Mouse (Mus musculus) large intestine, adult 2 months (tissue): ENCODE results near the gene Guca2a. TPM values are rescaled to one million over a fixed set of nuclear protein-coding genes. Genes with fewer than 3 reads are reported as not detected.
A peak's percentile ranks its signal among the peaks of the same experiment; 100 is the strongest.

Experiments used
- DNase-seq: peaks from one replicate; pipeline ENCODE4 v3.0.0-alpha.2; 2012; ENCODE audit warnings: low read depth, low spot score
- WGBS: fragments of 180-500 bp; shearing (Covaris S2); methylation state at CpG from one replicate; pipeline ENCODE4 v1.1.7; 2018; 5-methylcytosine and 5-hydroxymethylcytosine counted together
- polyA plus RNA-seq: library from polyadenylated mRNA; depleted of rRNA; stranded (reverse); fragments of >200 nt; gene quantifications from 2 replicates; pipeline ENCODE4 v1.2.3, GENCODE M21; 2012

Guca2a gene
- polyA plus RNA-seq, 1 experiment, result 1,717 TPM

DNA sequence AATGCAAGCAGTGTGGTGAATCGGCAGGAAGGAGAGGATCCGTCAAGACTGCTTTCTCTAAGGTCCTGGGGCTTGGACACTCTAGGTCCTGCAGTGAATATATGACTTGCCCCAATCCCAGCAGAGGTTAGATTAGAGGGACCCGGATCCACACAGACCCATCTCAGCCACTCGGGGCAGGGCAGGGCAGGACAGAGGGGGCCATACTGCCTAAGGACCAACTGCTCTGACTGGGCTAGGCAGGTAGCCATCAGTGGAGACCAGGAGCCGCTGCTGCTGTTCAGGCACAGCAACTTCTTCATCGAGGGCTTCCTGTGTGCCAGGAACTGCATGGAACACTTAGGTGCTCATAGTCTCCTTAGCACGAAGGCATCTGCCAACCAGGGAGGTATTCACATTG, 773 bp upstream of the Guca2a start:
- WGBS, result 64% methylated on average over 7 of the region's 7 CpGs
- no peak for DNase-seq

DNA sequence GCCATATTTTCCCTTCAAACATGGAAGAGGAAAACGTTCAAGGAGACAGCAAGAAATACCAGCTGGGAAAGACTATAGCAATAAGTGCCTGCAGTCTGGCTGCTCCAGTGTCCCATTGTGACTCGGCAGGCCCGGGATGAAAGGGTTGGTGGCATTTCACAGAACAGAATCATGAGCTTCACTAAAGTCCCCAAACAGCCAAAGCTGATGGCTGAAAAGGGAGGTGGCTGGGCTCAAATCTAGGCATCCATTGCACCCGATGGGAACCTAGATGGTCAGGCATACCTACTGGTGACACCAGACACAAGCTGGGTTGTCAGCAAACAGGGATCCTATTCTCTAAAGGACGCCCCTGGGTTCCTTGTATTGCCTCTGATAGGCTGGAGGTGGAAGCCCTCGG, 442 bp downstream of the Guca2a start:
- WGBS, result 56% methylated on average over 6 of the region's 6 CpGs
- DNase-seq, result no peak

DNA sequence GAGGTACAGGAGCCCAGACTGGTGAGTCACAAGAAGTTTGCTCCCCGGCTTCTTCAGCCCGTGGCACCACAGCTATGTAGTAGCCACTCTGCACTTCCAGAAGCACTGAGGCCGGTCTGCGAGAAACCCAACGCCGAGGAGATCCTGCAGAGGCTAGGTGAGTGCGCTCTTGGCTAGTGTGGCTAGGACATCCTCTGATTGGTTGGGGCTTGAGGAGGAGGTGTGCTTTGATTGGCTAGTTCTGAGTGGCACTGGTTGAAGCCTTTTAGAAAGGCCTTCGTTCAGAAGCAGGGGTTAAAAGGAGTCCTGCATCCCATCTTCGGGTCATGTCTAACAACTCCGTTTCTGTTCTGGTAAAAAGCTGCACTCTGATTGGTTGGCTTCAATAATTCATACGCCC, 1.2 kb downstream of the Guca2a start:
- DNase-seq, result no peak
- 74% methylated on average over 11 of the region's 11 CpGs for WGBS

DNA sequence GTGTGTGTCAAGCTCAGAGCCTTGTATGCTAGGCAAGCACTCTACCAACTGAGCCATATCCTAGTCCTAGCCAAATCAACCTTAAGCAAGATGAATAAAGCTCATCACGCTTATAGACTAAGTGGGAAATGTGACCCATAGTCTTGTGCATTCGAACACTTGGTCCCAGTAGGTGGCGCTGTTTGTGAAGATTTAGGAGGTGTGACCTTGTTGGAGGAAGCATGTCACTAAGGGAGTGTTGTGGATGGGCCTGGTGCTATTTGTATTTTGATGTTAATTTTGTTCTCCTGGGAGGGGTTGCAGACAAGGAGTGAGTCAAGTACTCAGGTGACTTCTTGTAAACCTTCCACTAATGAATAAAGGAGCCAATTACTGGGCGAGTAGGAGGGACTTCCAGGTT, 5.2 kb downstream of the Guca2a start:
- DNase-seq, result no peak
- 88% methylated on average over 4 of the region's 4 CpGs for WGBS

DNA sequence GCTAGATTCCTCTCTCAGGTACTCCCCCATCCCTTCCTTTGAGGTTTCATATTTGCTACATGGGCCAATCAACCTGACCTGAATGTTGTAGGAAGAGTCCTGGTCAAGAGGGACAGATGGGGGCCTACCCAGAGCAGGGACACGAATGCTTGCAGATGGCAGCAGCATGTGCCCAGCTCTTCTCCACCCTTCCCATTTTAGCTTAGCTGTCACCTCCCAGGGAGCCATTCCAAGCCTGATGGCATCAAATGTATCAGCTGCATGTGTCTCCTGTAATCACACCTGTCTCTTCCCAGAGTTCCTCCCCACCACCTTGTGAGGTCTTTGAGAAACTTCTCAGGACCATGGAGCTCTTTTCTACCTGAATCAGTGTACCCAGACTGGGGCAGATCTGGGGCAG, 19.5 kb downstream of the Guca2a start:
- WGBS, result 95% methylated on average over 1 of the region's 1 CpGs
- no peak for DNase-seq

DNA sequence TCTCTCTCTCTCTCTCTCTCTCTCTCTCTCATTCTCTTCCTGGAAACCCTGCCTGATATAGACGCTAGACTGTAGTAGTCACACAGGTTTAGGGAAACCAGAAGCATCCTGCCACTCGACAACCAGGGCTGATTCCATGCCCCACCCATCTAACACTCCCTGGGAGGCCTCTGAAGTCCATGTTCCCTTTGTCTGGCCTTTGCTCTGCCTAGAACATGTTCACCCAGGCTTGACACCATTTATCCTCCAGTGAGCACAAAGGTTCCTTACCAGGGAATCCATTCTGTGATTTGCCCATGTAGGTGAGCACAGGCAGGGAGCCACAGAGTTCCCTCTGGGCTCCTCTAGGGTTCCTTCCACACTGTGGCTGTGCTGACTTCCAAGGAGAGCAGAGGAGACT, 20.7 kb downstream of the Guca2a start:
- no peak for DNase-seq
- 18% methylated on average over 2 of the region's 2 CpGs for WGBS

DNA sequence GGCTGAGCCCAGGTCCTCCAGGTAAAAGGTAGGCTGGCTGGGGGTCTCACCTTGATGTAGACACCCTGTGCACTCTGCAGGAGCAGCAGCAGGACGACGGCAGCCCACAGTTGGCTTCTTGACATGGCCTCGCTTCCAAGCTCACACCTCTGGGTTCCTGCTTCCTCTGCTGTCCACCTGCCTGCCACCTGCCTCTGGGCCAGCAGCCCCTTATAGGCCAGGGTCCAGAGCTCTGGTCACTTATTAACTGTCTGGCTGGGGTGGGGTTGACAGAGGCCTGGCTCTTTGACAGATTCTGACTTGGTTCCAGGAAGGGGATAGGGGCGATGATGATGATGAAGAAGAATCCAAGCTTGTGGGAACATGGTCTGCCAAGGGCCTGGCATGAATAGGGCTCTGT, 21.2 kb downstream of the Guca2a start, which contains the start of gene Guca2b:
Gene Guca2b (minus strand): TSS at position 224 of the 400 bp plus-strand sequence.
- 50% methylated on average over 4 of the region's 4 CpGs for WGBS
- no peak for DNase-seq

DNA sequence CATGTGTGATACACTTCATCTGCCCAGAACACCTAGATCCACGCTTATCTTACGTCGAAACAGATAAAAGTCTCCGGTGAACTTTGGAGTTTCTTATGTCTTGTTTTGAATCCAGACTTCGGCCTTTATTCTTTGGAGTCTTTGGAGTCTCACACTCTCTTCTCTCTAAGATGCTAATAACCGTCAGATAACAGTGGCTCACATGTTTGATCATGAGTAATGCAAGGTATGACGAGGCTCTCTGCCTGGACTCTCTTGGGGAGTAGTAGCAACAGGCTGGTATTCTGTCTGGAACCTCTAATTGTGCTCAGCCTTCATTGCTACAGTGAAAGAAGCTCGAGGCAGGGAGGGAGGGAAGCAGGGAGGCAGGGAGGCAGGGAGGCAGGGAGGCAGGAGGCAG, 22.5 kb downstream of the Guca2a start:
- DNase-seq, result no peak
- 82% methylated on average over 8 of the region's 8 CpGs for WGBS

DNA sequence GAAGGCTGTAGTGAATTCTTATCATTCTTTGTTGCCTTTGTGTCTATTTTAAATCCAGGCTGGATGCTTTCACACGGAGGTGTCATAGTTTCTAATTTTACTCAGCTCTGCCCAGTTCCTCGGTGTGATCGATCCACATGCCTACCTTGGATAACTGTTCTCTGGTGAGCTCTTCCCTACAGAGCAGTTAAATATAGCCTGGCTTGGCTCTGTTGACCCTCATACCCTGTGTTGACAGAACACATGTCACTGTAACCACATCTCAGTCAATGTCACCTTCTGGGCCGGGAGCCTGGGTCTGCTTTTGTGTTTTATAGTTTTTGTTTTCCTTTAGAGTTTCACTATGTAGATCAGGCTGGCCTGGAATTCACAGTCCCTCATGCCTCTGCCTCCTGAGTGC, 24.6 kb downstream of the Guca2a start:
- 68% methylated on average over 4 of the region's 4 CpGs for WGBS
- no peak for DNase-seq

DNA sequence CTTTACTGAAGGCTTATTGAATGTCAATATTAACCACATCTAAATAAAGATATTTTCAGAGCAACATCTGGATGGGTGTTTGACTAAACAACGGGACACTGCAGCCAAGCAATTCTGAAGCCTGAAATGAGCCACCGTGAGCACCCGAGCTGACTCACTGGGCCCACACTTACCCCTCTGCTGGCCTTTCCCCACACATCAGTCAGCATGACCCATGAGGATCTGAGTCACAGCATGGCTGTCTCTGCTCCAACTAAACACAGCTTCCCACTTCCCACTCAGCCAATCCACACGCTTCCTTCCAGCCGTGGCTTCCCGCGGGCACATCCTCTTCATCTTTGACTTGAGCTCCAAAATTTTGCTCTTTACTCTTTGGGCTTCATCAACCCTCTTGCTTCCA, 25.5 kb downstream of the Guca2a start:
- no peak for DNase-seq
- 68% methylated on average over 7 of the region's 7 CpGs for WGBS

DNA sequence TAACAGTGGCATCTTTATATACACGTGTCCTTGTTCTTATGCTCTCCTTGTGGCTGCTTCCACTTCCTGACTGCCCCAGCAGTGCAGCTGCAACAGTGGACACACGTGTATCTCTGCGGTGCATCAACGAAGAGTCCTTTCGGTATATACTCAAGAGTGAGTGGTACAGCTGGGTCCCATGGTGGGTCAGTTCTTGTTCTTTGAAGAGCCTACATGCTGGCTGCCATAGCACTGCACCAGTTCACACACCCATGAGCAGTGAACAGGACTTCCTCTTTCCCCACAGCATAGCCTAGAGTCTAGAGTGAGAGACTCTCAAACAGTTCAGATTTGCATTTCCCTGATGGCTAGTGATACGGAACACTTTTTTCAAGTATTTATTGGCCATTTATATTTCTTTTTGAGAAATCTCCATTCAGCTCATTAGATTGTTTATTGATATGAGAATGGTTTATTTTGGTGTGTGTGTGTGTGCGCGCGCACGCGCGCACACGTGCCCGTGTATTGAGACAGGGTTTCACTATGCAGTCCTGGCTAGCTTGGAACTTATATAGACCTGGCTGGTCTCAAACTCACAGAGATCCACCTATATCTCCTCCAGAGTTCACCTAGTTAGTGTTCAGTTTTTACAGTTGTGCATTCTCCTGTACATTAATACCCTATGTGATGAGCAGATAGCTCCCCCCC, 26.0 kb downstream of the Guca2a start:
- WGBS, result 86% methylated on average over 14 of the region's 14 CpGs
- DNase-seq, result no peak

DNA sequence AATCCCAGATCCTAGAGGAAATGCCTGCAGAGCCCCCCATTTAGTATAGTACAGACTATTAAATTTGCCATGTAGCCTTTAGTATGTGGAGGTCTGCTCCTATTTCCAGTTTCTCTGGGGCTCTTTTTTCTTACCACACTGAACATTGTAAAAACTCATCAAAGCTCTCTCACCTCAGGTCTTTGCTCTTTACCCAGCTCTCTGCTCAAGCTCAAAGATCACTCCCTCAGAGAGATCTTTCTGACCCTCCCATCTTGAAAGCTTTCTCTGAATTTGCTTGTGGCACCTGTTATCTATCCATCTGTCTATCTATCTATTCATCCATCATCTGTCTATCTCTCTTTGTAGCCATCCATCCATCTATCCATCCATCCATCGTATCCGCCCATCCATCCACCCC, 27.7 kb downstream of the Guca2a start:
- WGBS, result 98% methylated on average over 2 of the region's 2 CpGs
- no peak for DNase-seq

DNA sequence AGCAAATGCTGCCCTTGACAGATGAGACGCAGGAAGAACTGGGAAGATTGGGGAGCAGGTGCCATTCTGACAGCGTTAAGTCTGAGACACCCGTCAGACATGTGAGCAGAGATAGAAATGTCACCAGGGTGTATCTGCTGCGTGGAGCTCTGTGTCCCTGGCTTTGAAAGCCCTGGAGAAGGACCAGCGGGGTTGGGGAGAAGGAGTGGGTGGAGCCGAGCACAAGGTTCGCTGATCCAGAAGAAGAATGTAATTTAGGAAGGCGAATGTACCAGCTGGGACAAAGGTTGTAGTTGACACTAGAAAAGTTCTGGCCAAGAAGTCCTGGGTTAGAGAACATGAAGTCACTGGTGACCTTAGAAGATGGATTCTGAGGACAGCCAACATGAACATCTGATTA, 28.6 kb downstream of the Guca2a start:
- WGBS, result 30% methylated on average over 8 of the region's 8 CpGs
- DNase-seq, result no peak

DNA sequence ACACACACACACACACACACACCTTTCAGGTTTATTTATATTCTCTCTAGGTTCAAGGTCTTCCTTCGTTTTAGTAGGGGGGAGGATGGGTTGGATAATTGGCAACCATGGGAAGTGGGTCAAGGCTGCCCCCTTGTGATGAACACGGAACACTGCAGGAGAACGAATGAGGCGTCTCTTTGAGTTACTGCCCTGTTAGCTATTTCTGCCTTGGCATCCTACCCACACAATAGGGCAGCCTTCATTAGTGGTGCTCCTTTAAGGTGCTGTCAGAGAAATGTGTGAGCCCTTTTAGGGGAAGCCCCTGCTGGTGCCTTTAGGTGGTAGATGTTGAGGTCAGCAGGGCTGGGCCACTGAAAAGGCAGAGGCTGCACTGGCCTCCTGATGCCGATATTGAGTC, 29.9 kb downstream of the Guca2a start:
- WGBS, result 24% methylated on average over 5 of the region's 5 CpGs
- peak; percentile 54 for DNase-seq

DNA sequence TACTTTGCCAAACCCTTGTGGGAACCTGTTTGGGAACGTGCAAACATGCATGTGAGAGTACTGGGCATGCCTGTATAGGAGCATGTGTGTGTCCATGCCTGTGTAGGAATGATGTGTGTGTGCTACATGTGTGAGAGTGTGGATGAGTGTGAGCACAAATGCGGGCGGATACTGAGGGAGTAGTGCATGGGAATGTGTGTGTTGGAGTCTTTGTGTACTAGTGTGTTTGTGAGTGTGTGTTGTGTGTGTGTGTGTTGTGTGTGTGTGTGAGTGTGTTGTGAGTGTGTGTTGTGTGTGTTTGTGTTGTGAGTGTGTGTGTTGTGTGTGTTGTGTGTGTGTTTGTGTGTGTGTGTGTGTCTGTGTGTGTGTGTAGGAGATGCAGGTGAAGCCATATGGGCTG, 30.7 kb downstream of the Guca2a start:
- 88% methylated on average over 3 of the region's 3 CpGs for WGBS

DNA sequence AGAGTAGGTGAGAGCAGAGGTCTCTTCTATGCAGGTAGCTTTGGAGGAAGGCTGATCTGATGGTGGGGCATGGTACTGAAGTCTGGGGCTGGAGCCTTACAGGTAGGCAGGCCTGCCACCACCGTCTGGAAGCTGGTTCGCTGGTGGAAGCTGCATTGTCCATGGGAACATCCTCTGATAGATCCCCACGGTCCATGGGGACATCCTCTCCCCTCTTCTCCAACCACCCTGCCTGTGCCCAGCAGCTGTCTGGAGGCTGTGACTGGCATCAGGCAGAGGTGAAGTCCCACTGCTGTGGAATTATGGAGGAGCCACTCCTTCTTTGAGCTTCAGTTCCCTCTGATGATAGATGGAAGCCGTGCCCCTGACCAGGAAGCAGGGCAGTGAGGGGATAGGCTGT, 31.1 kb downstream of the Guca2a start:
- WGBS, result 77% methylated on average over 4 of the region's 4 CpGs
- DNase-seq, result no peak

More for the DNA sequence above, 30.7 kb downstream of the Guca2a start:
- no peak for DNase-seq

DNA sequence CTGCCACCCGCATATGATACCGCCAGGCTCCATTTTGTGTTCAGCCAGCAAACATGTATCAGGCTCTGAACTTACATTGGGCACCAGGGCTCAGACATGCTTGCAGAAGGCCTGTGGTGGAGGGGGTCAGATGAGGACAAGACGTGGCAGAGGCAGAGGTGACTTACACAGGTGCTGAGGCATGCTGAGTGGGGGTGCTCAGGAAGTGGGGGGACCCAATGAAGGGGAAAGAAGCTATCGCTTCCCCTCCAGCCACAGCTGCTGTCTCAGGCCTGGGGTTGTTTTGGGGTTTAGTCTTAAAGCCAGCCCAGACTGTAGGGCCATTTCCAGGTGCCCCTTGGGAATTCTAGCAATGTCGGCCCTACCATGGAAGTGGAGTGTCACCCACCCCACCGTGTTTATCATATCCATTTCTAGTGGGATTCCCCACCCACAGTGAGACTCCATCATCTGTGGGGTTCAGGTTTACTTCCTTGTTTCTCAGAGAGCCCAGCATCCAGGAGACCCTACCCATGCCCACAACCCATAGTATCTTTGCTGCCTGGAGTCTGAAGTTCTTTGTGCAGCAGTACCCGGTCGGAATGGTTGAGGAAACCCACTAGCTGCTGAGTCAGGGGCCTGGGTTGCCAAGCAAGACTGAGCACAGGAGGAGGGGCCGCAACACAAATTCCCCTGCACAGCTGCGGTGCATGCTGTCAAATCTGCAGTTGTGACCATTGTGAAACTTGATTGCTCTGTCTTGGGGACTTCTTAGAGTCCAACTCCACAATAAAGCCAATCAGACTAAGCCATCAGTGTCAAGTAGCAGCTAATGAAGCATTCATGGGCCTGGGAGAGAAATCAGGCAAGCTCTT, 32.1 kb downstream of the Guca2a start:
- WGBS, result 75% methylated on average over 10 of the region's 10 CpGs
- DNase-seq, result no peak

DNA sequence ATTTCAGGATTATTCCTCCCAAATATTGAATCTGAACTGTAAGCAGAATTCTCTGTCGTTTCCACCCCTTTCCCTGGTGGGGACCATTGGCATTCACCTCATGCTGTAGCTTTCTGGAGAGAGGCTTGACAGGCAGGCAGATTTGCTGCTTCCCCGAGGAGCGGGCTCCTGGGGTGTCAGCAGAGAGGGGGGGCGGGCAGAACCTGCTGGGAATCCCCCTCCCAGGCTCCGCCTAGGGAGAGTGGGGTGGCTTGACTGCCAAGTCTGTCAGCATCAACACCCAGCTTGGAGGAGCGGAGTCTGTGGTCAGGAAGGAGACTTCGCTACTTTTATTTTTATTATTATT, 32.7 kb downstream of the Guca2a start:
- WGBS, result 56% methylated on average over 7 of the region's 7 CpGs
- no peak for DNase-seq

DNA sequence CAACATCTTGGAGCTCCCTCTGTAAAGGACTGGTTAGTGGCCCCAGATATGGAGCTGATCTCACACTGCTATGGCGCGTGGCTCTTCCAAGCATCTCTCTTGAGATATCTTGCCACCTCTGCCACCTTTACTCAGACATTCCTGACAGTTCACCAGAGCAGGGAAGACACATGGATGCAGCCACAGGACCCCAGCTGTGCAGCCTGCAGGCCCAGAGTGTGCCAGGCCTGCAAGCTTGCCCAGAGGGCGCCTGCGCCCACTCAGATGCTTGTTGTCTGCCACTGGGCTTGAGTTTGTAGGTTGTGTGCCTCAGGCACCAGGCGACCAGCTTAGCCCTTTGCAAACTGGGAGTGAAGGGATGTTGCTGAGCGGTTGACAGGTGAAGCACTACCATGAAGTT, 33.2 kb downstream of the Guca2a start:
- no peak for DNase-seq
- WGBS, result 88% methylated on average over 6 of the region's 6 CpGs

DNA sequence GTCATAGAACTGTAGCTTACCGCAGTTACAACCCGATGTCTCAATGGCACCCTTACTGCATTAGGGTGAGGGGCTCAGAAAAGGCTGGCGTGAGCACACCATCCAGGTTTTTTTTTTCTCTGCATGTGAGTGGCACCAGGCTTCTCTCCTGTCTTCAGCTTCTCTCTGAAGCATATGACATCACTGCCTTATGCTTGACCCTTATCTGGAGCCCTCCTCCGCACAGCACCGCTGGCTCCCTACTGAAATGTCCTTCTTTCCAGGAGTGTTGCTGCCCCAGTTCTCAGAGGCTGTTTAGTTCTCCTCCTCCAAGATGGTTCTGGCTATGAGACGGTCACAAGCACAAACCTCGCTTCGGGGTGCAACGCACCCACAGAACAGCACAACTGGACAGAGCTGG, 33.7 kb downstream of the Guca2a start:
- WGBS, result 95% methylated on average over 9 of the region's 9 CpGs
- DNase-seq, result no peak

DNA sequence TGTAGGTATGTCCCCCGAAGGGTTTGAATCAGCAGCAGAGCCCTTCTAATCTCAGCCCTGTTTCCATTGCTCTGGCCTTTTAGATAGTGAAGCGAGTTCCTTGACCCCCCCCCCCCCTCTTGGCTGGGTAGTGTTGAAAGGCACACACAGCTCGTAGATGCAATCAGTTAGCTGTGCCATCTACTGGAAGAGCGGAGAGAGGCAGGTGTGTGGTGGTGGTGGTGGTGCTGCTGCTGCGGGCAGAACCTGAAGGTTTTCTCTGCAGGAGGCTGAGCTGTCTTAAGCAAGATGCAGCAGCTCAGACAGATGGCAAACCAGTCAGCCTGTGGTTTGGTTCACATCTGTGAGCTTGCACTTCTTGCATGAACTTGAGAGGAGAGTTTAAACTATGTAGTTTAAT, 35.2 kb downstream of the Guca2a start:
- WGBS, result 28% methylated on average over 5 of the region's 5 CpGs
- DNase-seq, result no peak
